Mouse (Mus musculus) lung, postnatal 25 days (tissue): ENCODE results near the gene Gstm5.
"Not testable (repeated sequence)": the region's sequence is repeated elsewhere in the genome, so short reads cannot be mapped to it uniquely, and the experiment has no call there.

ENCODE experiments used
- DNase-seq: peaks from one replicate; pipeline ENCODE4 v3.0.0; 2022; ENCODE audit warnings: low spot score

The Gstm5 gene

DNA sequence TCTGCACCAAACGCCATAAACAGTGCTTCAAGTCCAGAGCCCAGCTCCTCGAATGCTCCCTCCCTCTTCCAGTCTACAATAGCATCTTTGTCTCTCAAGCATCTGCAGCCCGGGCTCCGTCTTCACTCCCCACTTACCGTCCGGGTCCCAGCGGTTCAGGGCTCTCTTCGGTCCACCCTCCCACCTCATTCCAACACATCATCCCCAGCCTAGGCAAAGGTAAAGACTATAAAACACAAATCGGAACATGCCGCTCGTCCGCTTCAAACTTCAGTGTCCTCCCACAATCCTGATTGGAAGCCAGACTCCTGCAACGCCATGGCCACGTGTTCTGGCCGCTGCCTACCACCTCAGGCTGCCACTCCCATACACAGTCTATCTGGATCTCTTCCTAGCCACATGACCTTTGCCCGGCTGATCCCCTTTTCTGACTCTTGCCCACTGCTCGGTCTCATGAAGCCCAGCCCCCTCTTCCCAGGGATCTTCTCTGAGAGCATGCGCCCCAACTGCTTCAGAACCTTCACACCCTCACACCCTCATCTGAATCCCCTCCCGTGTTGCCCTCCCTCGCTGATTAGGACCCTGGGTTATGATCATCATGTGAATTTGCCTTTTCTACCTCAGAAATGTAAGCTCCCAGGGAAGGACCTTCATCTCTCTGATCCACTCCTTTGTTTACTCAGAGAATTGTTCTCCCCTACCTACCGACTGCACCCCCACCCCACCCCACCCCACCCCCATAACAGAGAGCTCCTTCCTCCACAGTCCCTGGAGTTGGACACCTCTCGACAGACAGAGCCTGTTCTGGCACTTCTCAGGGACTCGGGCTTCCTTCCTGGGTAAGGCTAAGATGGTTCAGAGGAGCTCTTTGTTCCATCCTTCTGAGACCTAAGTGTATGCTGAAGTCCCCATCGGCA is 22.0 kb upstream of the Gstm5 start:
- no peak for DNase-seq

DNA sequence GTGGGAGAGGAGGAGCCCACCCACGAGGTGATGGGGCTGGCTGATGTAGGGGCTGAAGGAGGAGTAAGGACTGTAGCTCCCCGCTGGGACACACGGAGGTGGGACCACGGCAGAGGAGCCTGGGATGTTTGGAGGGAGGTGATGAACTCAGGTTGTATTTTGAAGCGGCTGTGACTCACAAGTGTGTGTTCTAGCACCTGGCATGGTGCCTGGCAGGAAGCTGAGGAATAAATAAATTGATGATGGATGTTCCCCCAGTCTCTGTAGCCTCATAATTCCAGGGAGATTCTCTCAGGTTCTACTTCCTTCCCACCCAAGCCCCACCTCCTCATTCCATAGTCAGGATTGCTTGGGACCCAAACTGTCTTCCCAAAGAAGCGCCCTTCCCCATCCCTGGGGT is 20.4 kb upstream of the Gstm5 start:
- DNase-seq = no peak

GRCm38 (mm10) chr3:107877005-107877404 is 18.6 kb upstream of the Gstm5 start, which contains the start of gene Eps8l3:
Eps8l3 (plus strand) TSS chr3:107877229.
- no peak for DNase-seq

- no peak for DNase-seq
Measured at GRCm38 (mm10) chr3:107877747-107878736, 17.6 kb upstream of the Gstm5 start.

- no peak for DNase-seq
Measured at GRCm38 (mm10) chr3:107887674-107888495, 7.7 kb upstream of the Gstm5 start.

GRCm38 (mm10) chr3:107889236-107889635 is 6.4 kb upstream of the Gstm5 start:
- not testable (repeated sequence) for DNase-seq

GRCm38 (mm10) chr3:107895194-107895719 is 364 bp upstream of the Gstm5 start:
- DNase-seq = no peak

DNA sequence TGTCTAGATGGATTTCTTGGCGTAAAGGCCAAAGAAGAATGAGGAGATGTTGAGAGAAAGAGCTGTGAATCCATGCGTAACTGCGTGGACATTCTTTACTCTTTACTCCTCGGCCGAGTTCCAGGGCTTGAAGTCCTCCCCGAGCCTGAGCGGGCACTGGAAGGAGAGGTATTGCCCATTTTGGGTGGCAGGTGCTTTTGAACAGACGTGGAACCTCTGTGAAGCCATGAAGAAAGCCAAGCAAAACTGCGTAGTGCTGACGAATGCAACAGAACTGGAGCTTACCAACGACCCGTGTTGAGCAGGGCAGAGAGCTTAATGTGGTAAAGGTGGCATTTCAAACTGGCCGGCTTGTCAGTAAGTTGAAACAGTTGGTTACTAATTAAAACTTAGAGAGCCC is 3.1 kb downstream of the Gstm5 start:
- DNase-seq = no peak

DNA sequence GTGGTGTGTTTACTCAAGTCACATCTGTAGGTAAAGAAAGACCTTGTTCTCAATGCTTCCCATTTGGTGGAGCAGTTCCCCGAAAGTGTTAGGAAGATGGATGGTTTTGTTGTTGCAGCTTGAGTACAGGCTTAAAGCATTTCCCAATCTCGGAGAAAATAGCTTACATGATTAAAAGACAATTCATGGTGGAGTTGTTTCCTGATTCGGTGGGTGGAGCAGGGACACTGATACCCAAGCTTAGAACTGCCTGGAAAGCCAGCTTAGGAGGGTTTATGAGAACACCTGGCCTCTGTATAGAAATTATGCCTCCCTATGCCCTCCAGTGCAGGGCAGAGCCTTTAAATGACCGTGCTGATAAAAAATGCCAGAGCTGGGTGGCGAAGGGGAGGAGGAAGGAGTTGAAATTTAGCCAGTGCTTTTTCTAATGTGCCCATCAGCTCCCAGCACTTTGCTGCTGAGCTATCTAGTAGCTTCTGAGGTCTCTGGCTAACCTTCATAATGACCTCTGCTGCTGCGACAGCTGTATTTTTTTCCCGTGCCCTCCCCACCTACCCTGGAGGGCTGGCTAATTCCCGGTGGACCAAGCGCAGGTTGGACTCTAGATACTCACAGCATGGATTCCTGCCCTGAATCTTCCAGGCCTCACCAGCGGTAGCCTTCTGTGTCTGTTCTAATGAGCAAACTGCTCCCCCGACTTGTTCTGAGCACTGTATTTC is 5.5 kb downstream of the Gstm5 start:
- no peak for DNase-seq

GRCm38 (mm10) chr3:107905942-107906341 is 10.3 kb downstream of the Gstm5 start:
- DNase-seq = no peak

- no peak for DNase-seq
Measured at GRCm38 (mm10) chr3:107916674-107917073, 21.1 kb downstream of the Gstm5 start.

GRCm38 (mm10) chr3:107917097-107917496 is 21.5 kb downstream of the Gstm5 start:
- DNase-seq = no peak

DNA sequence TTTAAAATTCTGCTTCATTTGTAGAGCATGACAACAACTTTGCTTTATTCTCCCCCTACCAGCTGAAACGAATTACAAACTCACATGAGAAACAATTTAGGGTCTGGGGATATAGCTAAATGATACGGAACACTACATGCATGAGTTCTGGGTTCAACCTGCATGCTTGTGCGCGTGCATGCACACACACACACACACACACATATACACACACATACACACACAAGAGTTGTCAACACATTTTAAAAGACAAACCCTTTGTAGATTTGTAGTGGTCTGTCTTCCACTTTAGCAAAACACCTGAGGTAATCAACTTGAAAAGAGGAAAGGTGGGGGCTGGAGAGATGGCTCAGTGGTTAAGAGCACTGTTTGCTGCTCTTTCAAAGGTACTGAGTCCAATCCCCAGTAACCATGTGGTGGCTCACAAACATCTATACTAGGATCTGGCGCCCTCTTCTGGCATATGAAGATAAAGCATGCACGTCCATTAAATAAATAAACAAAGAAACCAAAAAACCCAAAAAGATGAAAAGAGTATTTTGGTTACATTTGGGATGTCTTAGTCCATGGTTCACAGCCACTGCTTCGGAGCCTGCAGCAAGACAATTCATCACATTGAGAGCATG is 22.3 kb downstream of the Gstm5 start:
- DNase-seq = peak; percentile 56

DNA sequence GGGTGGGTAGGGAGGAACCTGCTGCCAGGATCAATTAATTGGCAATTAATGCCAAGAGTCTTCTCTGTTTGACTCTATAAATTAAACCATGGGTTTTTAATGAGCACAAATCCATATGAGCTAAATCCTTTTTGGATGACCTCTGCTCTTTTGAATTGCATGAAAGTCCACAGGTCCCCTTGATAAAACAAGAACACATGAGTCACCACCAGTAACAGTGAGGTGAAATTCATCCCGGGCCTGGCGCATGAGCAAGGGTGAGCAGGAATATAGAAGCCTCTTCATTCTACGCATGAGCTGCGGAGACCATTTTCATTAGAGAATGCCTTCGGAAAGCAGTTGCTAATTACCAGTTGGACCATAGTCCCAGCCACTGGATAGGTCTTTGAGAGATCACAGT is 24.7 kb downstream of the Gstm5 start:
- DNase-seq = no peak

GRCm38 (mm10) chr3:107925335-107925734 is 29.7 kb downstream of the Gstm5 start:
- DNase-seq = no peak

DNA sequence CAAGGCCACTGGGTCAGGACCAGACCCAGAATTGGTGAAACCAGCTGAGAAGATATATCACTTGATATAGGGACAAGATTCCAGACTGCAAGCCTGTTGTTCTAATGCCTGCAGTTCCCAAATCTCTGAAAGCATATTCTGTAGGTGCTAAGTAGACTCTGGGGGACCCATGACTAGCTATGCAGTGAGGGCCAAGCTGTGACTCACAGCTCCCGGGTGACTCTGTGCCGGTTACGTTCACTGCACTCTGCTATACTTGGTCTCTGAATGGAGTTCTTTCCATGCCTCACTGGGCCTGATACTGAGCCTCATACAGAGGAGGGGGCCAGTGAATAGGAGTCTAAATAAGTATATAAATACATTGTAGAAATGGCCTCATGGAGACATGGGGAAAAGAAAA is 32.2 kb downstream of the Gstm5 start:
- no peak for DNase-seq

GRCm38 (mm10) chr3:107928691-107929090 is 33.1 kb downstream of the Gstm5 start:
- DNase-seq = no peak

- no peak for DNase-seq
Measured at GRCm38 (mm10) chr3:107929243-107929642, 33.6 kb downstream of the Gstm5 start.

- peak; percentile 42 for DNase-seq
Measured at GRCm38 (mm10) chr3:107929731-107930130, 34.1 kb downstream of the Gstm5 start.

DNA sequence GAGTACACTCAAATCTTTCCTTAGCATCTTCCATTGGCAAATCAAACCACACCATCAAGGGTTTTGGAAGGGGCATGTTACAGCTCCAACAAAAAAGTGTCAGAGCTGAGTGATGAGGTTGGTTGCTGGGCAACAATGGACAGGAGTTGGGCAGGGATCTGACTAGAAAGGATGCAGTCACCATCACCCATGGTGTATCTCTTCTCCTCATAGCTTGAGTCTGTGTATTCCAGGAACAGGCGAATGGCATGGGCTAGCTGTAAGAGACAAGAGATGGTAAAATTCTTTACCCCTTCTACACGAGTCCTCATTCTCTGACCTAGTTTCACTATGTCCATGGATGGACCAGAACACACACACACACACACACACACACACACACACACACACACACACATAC is 35.5 kb downstream of the Gstm5 start:
- no peak for DNase-seq
